Mouse (Mus musculus) sigmoid colon, adult 10 weeks (tissue): ENCODE data around the gene Krtap5-5. TPM values are rescaled to one million over a fixed set of nuclear protein-coding genes. Genes with fewer than 3 reads are reported as not detected.

Source experiments
- polyA plus RNA-seq: library from polyadenylated mRNA; stranded (reverse); fragments of 350-450 nt; fragmentation: Illumina TruSeq; extraction: RNeasy Lipid Tissue Mini Kit (QIAGEN cat#74804); gene quantifications from one replicate; pipeline ENCODE4 v1.2.3, GENCODE M21; 2014; ENCODE audit warnings: low read depth, low replicate concordance

Krtap5-5 gene
- not detected for polyA plus RNA-seq

GRCm38 (mm10) chr7:142229871-142230270, at the start of gene Krtap5-5:
Gene Krtap5-5 (minus strand): TSS chr7:142229971.

GRCm38 (mm10) chr7:142274263-142274662, 44.5 kb upstream of the Krtap5-5 start, which contains the start of gene Gm4559:
Gene Gm4559 (minus strand): TSS chr7:142274363.

DNA sequence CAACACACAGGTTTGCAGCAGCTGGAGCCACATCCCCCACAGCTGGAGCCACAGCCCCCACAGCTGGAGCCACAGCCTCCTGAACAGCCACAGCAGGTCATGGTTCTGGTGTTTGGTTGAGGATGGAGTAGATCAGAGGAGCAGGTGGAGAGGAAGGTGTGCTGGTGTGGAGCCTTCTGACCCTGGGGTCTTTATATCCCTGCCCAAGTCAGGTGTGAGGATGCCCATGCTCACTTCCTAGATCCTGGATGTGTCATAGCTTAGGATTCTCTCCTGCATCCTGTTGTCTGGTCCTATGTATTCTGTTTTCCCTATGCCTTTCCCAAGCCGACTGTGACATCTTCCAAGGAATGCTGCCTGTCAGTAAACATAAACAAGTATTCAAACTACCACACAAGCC, 28.5 kb upstream of the Krtap5-5 start, which contains the start of gene Gm2431:
Gene Gm2431 (minus strand): TSS at position 101 of the 400 bp plus-strand sequence.

GRCm38 (mm10) chr7:142240978-142241377, 11.2 kb upstream of the Krtap5-5 start, which contains the start of gene Gm40460:
Gene Gm40460 (minus strand): TSS chr7:142241078.

DNA sequence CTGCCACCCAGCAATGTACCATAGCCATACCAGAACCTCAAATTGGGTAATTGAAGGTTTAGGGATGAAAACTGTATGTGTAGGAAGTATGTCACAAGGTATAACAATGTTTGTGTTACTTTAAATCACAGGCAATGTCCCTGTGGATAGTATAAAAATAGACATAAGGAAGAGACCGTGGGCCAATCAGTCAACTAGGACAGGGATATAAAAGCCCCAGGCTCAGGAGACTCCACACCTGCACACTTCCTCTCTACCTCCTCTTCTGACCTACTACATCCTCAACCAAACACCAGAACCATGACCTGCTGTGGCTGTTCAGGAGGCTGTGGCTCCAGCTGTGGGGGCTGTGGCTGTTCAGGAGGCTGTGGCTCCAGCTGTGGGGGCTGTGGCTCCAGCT, 18.2 kb downstream of the Krtap5-5 start, which contains the start of gene Gm7579:
Gene Gm7579 (plus strand): TSS at position 301 of the 400 bp plus-strand sequence.

GRCm38 (mm10) chr7:142201064-142201463, 28.7 kb downstream of the Krtap5-5 start, which contains the start of gene Krtap5-3:
Gene Krtap5-3 (plus strand): TSS chr7:142201364.

GRCm38 (mm10) chr7:142190289-142190688, 39.5 kb downstream of the Krtap5-5 start, which contains the start of gene Gm10153:
Gene Gm10153 (minus strand): TSS chr7:142190389.

Other genes starting within 250 kb of the Krtap5-5 start
- 20.4 TPM for gene Mob2, start 168.9 kb downstream of the Krtap5-5 start, polyA plus RNA-seq
- 0.79 TPM for gene Dusp8, start 134.1 kb downstream of the Krtap5-5 start, polyA plus RNA-seq
- not detected for gene Gm45618, start 109.2 kb downstream of the Krtap5-5 start, polyA plus RNA-seq
- not detected for gene Gm39115, start 93.9 kb downstream of the Krtap5-5 start, polyA plus RNA-seq
- not detected for gene Gm45337, start 85.4 kb downstream of the Krtap5-5 start, polyA plus RNA-seq
- gene Gm29735, start 72.9 kb downstream of the Krtap5-5 start, polyA plus RNA-seq: not detected
- not detected for gene Gm4553, start 64.2 kb downstream of the Krtap5-5 start, polyA plus RNA-seq
- not detected for gene Krtap5-2, start 54.0 kb downstream of the Krtap5-5 start, polyA plus RNA-seq
- gene Gm10153, start 39.6 kb downstream of the Krtap5-5 start, polyA plus RNA-seq: not detected
- gene Krtap5-3, start 28.6 kb downstream of the Krtap5-5 start, polyA plus RNA-seq: not detected
- not detected for gene Gm7579, start 18.1 kb downstream of the Krtap5-5 start, polyA plus RNA-seq
- gene Gm40460, start 11.1 kb upstream of the Krtap5-5 start, polyA plus RNA-seq: not detected
- not detected for gene Gm2431, start 28.4 kb upstream of the Krtap5-5 start, polyA plus RNA-seq
- not detected for gene Gm4559, start 44.4 kb upstream of the Krtap5-5 start, polyA plus RNA-seq
- gene Krtap5-1, start 67.1 kb upstream of the Krtap5-5 start, polyA plus RNA-seq: not detected
- gene Krtap5-4, start 73.6 kb upstream of the Krtap5-5 start, polyA plus RNA-seq: not detected
- not detected for gene Ifitm10, start 143.8 kb upstream of the Krtap5-5 start, polyA plus RNA-seq
- gene Gm49369, start 152.7 kb upstream of the Krtap5-5 start, polyA plus RNA-seq: 13.1 TPM
- 14.8 TPM for gene Ctsd, start 158.1 kb upstream of the Krtap5-5 start, polyA plus RNA-seq
- gene Syt8, start 204.9 kb upstream of the Krtap5-5 start, polyA plus RNA-seq: not detected
- gene Tnni2, start 211.8 kb upstream of the Krtap5-5 start, polyA plus RNA-seq: not detected
- 13.8 TPM for gene Lsp1, start 230.8 kb upstream of the Krtap5-5 start, polyA plus RNA-seq